Mouse (Mus musculus) myocyte (in vitro differentiated cells): ENCODE results near the gene Erich2. TPM values are rescaled to one million over a fixed set of nuclear protein-coding genes. Genes with fewer than 3 reads are reported as not detected.

ENCODE experiments used
- H3K27me3 ChIP-seq: one replicate; pipeline ENCODE4 v1.6.1; 2011; ENCODE audit not compliant: control insufficient read depth, insufficient read depth, insufficient read length
- H3K36me3 ChIP-seq: one replicate; pipeline ENCODE4 v1.6.1; 2011; ENCODE audit not compliant: control insufficient read depth, insufficient read depth
- H3K4me2 ChIP-seq: one replicate; pipeline ENCODE4 v1.6.1; 2011; ENCODE audit warnings: low read depth, control low read depth
- H3K4me3 ChIP-seq: one replicate; pipeline ENCODE4 v1.5.1; 2011; ENCODE audit warnings: mild to moderate bottlenecking, control low read depth, moderate library complexity
- H3K79me2 ChIP-seq: one replicate; pipeline ENCODE4 v1.6.1; 2011; ENCODE audit not compliant: control insufficient read depth, insufficient read depth
- H3ac ChIP-seq: one replicate; pipeline ENCODE4 v1.6.1; 2011; ENCODE audit not compliant: control insufficient read depth, insufficient read length
- CEBPB ChIP-seq: IDR thresholded peaks from 2 replicates; pipeline ENCODE4 v1.6.1; 2011; ENCODE audit warnings: mild to moderate bottlenecking, moderate library complexity; ENCODE audit not compliant: poor library complexity, insufficient read depth, severe bottlenecking
- E2F4 ChIP-seq: IDR thresholded peaks from one replicate; pipeline ENCODE4 v1.6.1; 2011; ENCODE audit warnings: mild to moderate bottlenecking, control low read depth, moderate library complexity; ENCODE audit not compliant: insufficient read depth
- MAX ChIP-seq: IDR thresholded peaks from one replicate; pipeline ENCODE4 v1.6.1; 2011; ENCODE audit warnings: low read depth, mild to moderate bottlenecking, control low read depth
- MYOD1 ChIP-seq, 3 experiments: IDR thresholded peaks; one replicate each; pipeline ENCODE4 v1.6.1; 2011; ENCODE audit warnings: control low read depth in 2 of 3, low read depth in 2 of 3, mild to moderate bottlenecking in 2 of 3, moderate library complexity in 1 of 3; ENCODE audit not compliant: insufficient read length in 2 of 3, control insufficient read depth in 1 of 3
- MYOG ChIP-seq, 3 experiments: IDR thresholded peaks; one replicate each; pipeline ENCODE4 v1.6.1; 2011; ENCODE audit warnings: control low read depth in 2 of 3, low read depth in 2 of 3, mild to moderate bottlenecking in 2 of 3; ENCODE audit not compliant: insufficient read length in 2 of 3, control insufficient read depth in 1 of 3, insufficient read depth in 1 of 3
- POLR2A ChIP-seq: IDR thresholded peaks from one replicate; pipeline ENCODE4 v1.6.1; 2011; ENCODE audit warnings: low read depth, mild to moderate bottlenecking, control low read depth, moderate library complexity; ENCODE audit not compliant: insufficient read length
- POLR2AphosphoS2 ChIP-seq: IDR thresholded peaks from one replicate; pipeline ENCODE4 v1.6.1; 2011; ENCODE audit warnings: low read depth, control low read depth; ENCODE audit not compliant: insufficient read length
- REST ChIP-seq: IDR thresholded peaks from one replicate; pipeline ENCODE4 v1.6.1; 2011; ENCODE audit warnings: mild to moderate bottlenecking, control low read depth, moderate library complexity; ENCODE audit not compliant: insufficient read depth, insufficient read length
- SRF ChIP-seq: IDR thresholded peaks from one replicate; pipeline ENCODE4 v1.6.1; 2011; ENCODE audit warnings: low read depth; ENCODE audit not compliant: control insufficient read depth, insufficient read length
- TCF12 ChIP-seq: IDR thresholded peaks from one replicate; pipeline ENCODE4 v1.6.1; 2011; ENCODE audit warnings: mild to moderate bottlenecking, control low read depth; ENCODE audit not compliant: poor library complexity, insufficient read depth, severe bottlenecking
- TCF3 ChIP-seq: IDR thresholded peaks from one replicate; pipeline ENCODE4 v1.6.1; 2011; ENCODE audit warnings: low read depth, control low read depth; ENCODE audit not compliant: insufficient read length
- USF1 ChIP-seq: IDR thresholded peaks from one replicate; pipeline ENCODE4 v1.6.1; 2011; ENCODE audit warnings: low read depth, mild to moderate bottlenecking, control low read depth, moderate library complexity
- polyA plus RNA-seq: library from polyadenylated mRNA; unstranded; fragments of >200 nt; fragmentation: generic; extraction: Trizol; gene quantifications from one replicate; pipeline ENCODE4 v1.2.1, GENCODE M21; 2012; ENCODE audit warnings: missing spikeins

The Erich2 gene
- polyA plus RNA-seq = 0.13 TPM

- no peak within 1 kb of the TSS for H3ac ChIP-seq
- no peak for TF ChIP-seq USF1
- no peak for TF ChIP-seq POLR2AphosphoS2
- TF ChIP-seq MYOG (IDR thresholded peaks at IDR 0.05; ENCODE audit: control insufficient read depth in 1 of 3, insufficient read depth in 1 of 3, insufficient read length in 2 of 3, low read depth in 2 of 3) = no peak
- no peak for TF ChIP-seq MYOD1 (IDR thresholded peaks at IDR 0.05; ENCODE audit: control insufficient read depth in 1 of 3, insufficient read length in 2 of 3, low read depth in 2 of 3)
- TF ChIP-seq CEBPB = no peak
- no peak for TF ChIP-seq MAX
- no peak for TF ChIP-seq TCF3
- TF ChIP-seq E2F4 = no peak
- no peak for TF ChIP-seq POLR2A
- no peak for TF ChIP-seq TCF12
- no peak for TF ChIP-seq REST
- TF ChIP-seq SRF = no peak
- peak within 1 kb of the TSS; percentile 67 for H3K4me2 ChIP-seq
- no peaks in the 10 kb centered on the region for H3K36me3 ChIP-seq
- no peaks in the 10 kb centered on the region for H3K79me2 ChIP-seq
- H3K4me3 ChIP-seq = peak within 1 kb of the TSS; percentile 18
- no peaks in the 10 kb centered on the region for H3K27me3 ChIP-seq
Measured at GRCm38 (mm10) chr2:70508496-70508895, at the start of gene Erich2. TSS of gene Erich2 (plus strand) at chr2:70508819.

- Histone ChIP-seq H3K4me3 (no peak overlapping the region), H3ac (no peak overlapping the region), H3K36me3 (no peaks in the 10 kb centered on the region), H3K4me2 (no peak overlapping the region), H3K27me3 (no peaks in the 10 kb centered on the region), H3K79me2 (no peaks in the 10 kb centered on the region)
- TF ChIP-seq MAX (no peak), CEBPB (no peak), MYOD1 (IDR thresholded peaks at IDR 0.05; ENCODE audit: control insufficient read depth in 1 of 3, insufficient read length in 2 of 3, low read depth in 2 of 3) (no peak)
Measured at GRCm38 (mm10) chr2:70463606-70464005, 45.0 kb upstream of the Erich2 start.

GRCm38 (mm10) chr2:70471136-70471535, 37.5 kb upstream of the Erich2 start:
- no peak overlapping the region for H3K4me3 ChIP-seq

GRCm38 (mm10) chr2:70471861-70472620, 36.6 kb upstream of the Erich2 start:
- TF ChIP-seq MYOD1 (IDR thresholded peaks at IDR 0.05; ENCODE audit: control insufficient read depth in 1 of 3, insufficient read length in 2 of 3, low read depth in 2 of 3) = no peak
- no peak for TF ChIP-seq MAX
- TF ChIP-seq E2F4 = no peak
- TF ChIP-seq MYOG (IDR thresholded peaks at IDR 0.05; ENCODE audit: control insufficient read depth in 1 of 3, insufficient read depth in 1 of 3, insufficient read length in 2 of 3, low read depth in 2 of 3) = no peak
- TF ChIP-seq USF1 = no peak
- no peak for TF ChIP-seq TCF3
- no peak for TF ChIP-seq TCF12
- no peak for TF ChIP-seq CEBPB
- TF ChIP-seq POLR2A = no peak
- TF ChIP-seq POLR2AphosphoS2 = no peak
- TF ChIP-seq REST = no peak
- TF ChIP-seq SRF = no peak
- Histone ChIP-seq H3K36me3 (no peaks in the 10 kb centered on the region), H3K27me3 (peaks cover 31% of the 10 kb centered on the region), H3K4me2 (no peak overlapping the region), H3ac (no peak overlapping the region), H3K79me2 (no peaks in the 10 kb centered on the region), H3K4me3 (no peak overlapping the region)

More at GRCm38 (mm10) chr2:70471136-70471535, 37.5 kb upstream of the Erich2 start:
- no peak overlapping the region for H3K4me2 ChIP-seq
- TF ChIP-seq SRF (no peak), MYOD1 (IDR thresholded peaks at IDR 0.05; ENCODE audit: control insufficient read depth in 1 of 3, insufficient read length in 2 of 3, low read depth in 2 of 3) (no peak), TCF3 (no peak), MYOG (IDR thresholded peaks at IDR 0.05; ENCODE audit: control insufficient read depth in 1 of 3, insufficient read depth in 1 of 3, insufficient read length in 2 of 3, low read depth in 2 of 3) (no peak), POLR2A (no peak), MAX (no peak), USF1 (no peak), TCF12 (no peak), CEBPB (no peak), E2F4 (no peak), REST (no peak), POLR2AphosphoS2 (no peak)
- H3K27me3 ChIP-seq = peaks cover 30% of the 10 kb centered on the region
- no peak overlapping the region for H3ac ChIP-seq
- no peaks in the 10 kb centered on the region for H3K79me2 ChIP-seq
- H3K36me3 ChIP-seq = no peaks in the 10 kb centered on the region

DNA sequence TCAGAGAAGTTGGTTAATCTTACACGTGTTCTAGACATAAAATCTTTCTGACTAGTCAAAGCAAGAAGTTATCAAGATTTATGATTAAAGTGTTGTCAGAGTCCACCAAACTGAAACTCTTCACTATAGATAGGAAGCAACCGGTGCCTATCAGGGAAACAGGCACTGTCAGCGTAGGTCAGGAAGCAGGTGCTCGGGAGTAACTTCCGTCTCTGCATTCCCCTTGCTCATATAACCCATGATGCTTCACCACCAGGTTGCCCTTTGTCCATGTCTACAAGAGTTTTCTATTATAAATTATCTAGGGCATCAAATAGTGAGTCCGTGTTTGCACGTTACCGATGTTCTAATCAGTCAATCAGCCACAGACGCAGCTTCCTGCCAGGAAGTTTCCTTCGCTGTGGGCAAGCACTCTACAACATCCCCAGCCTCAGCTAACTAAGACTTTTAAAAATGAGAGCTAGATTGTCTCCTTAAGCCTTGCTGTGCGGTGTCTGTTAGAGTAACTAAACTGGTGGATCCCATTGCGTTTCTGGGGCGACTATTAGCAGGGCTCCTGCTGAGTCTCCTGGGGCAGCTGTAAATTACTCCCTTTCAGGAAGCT, 10.8 kb upstream of the Erich2 start:
- TF ChIP-seq USF1 = no peak
- TF ChIP-seq MAX = no peak
- no peak for TF ChIP-seq MYOD1 (IDR thresholded peaks at IDR 0.05; ENCODE audit: control insufficient read depth in 1 of 3, insufficient read length in 2 of 3, low read depth in 2 of 3)
- no peak for TF ChIP-seq POLR2A
- TF ChIP-seq SRF = no peak
- TF ChIP-seq E2F4 = no peak
- TF ChIP-seq TCF12 = no peak
- TF ChIP-seq TCF3 = no peak
- TF ChIP-seq CEBPB = no peak
- no peak for TF ChIP-seq REST
- no peak for TF ChIP-seq MYOG (IDR thresholded peaks at IDR 0.05; ENCODE audit: control insufficient read depth in 1 of 3, insufficient read depth in 1 of 3, insufficient read length in 2 of 3, low read depth in 2 of 3)
- no peak for TF ChIP-seq POLR2AphosphoS2
- Histone ChIP-seq H3ac (no peak overlapping the region), H3K36me3 (no peaks in the 10 kb centered on the region), H3K4me2 (no peak overlapping the region), H3K27me3 (no peaks in the 10 kb centered on the region), H3K79me2 (no peaks in the 10 kb centered on the region), H3K4me3 (no peak overlapping the region)
